Mouse (Mus musculus) heart, embryonic 12.5 days (tissue): ENCODE measurements around the gene Cma1. TPM values are rescaled to one million over a fixed set of nuclear protein-coding genes. Genes with fewer than 3 reads are reported as not detected.
"Not testable (repeated sequence)": the region's sequence is repeated elsewhere in the genome, so short reads cannot be mapped to it uniquely, and the experiment has no call there.

ENCODE experiments used
- ATAC-seq: fragments of 200-750 bp; cut with Nextera tagmentation; 2 replicates; pipeline ENCODE4 v1.8.0; 2017; ENCODE audit warnings: moderate TSS enrichment, moderate library complexity; ENCODE audit not compliant: insufficient number of reproducible peaks, low FRiP score
- H3K27ac ChIP-seq: fragments of 300-500 bp; sonication (generic); 2 replicates; pipeline ENCODE4 v1.5.1; 2016; ENCODE audit warnings: mild to moderate bottlenecking, moderate library complexity; ENCODE audit not compliant: poor library complexity, severe bottlenecking
- H3K27me3 ChIP-seq: fragments of 300-500 bp; sonication (generic); replicated peaks from 2 replicates; pipeline ENCODE4 v1.6.1; 2016; ENCODE audit warnings: mild to moderate bottlenecking, moderate library complexity
- H3K36me3 ChIP-seq: fragments of 300-500 bp; sonication (generic); 2 replicates; pipeline ENCODE4 v1.6.1; 2016; ENCODE audit warnings: mild to moderate bottlenecking, moderate library complexity
- H3K4me1 ChIP-seq: fragments of 300-500 bp; sonication (generic); replicated peaks from 2 replicates; pipeline ENCODE4 v1.6.1; 2016; ENCODE audit warnings: mild to moderate bottlenecking
- H3K4me2 ChIP-seq: fragments of 300-500 bp; sonication (generic); 2 replicates; pipeline ENCODE4 v1.6.1; 2016; ENCODE audit warnings: mild to moderate bottlenecking, moderate library complexity
- H3K4me3 ChIP-seq: fragments of 300-500 bp; sonication (generic); 2 replicates; pipeline ENCODE4 v1.5.1; 2016; ENCODE audit warnings: mild to moderate bottlenecking
- H3K9ac ChIP-seq: fragments of 300-500 bp; sonication (generic); 2 replicates; pipeline ENCODE4 v1.6.1; 2016; ENCODE audit warnings: mild to moderate bottlenecking, moderate library complexity
- H3K9me3 ChIP-seq: fragments of 300-500 bp; sonication (generic); replicated peaks from 2 replicates; pipeline ENCODE4 v1.6.1; 2016; ENCODE audit warnings: mild to moderate bottlenecking, moderate library complexity
- WGBS: fragments of 180-500 bp; shearing (Covaris S2); methylation state at CpG from one replicate; pipeline ENCODE4 v1.1.7; 2016; 5-methylcytosine and 5-hydroxymethylcytosine counted together
- polyA plus RNA-seq: library from polyadenylated mRNA; unstranded; fragments of >200 nt; fragmentation: Nextera tagmentation; extraction: Ambion mirVana; gene quantifications from 2 replicates; pipeline ENCODE4 v1.2.1, GENCODE M21; 2016

Gene Cma1
- not detected in 2 replicates for polyA plus RNA-seq

DNA sequence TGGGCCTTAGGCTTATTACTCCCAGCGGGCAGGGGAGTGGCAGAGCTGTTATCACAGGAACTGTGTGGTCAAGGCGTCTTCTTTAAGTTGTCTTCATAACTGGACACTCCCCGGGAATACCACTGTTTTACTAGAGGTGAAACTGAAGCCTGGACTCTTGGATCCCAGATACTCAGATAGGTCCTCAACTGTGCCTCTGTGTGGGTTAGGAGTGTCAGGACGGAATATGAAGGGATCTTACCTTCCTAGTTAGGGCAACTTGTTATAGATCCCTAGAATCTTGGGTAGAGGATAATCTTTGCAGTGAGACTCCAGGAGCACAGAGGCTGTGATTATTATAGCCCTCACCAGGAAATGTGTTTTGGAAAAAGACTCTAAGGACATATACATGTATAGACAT is at the start of gene Cma1:
TSS of gene Cma1 (minus strand) at position 101 of the 400 bp plus-strand sequence.
- no peak within 1 kb of the TSS for H3K4me3 ChIP-seq
- no peak within 1 kb of the TSS for H3K4me2 ChIP-seq
- H3K27ac ChIP-seq = no peak within 1 kb of the TSS
- no peak within 1 kb of the TSS for H3K9ac ChIP-seq
- ATAC-seq = no peak
- H3K4me1 ChIP-seq = peaks cover 30% of the 10 kb centered on the region
- H3K36me3 ChIP-seq = no peaks in the 10 kb centered on the region
- H3K27me3 ChIP-seq = no peaks in the 10 kb centered on the region
- 68% methylated on average over 4 of the region's 4 CpGs for WGBS
- H3K9me3 ChIP-seq = no peaks in the 10 kb centered on the region

DNA sequence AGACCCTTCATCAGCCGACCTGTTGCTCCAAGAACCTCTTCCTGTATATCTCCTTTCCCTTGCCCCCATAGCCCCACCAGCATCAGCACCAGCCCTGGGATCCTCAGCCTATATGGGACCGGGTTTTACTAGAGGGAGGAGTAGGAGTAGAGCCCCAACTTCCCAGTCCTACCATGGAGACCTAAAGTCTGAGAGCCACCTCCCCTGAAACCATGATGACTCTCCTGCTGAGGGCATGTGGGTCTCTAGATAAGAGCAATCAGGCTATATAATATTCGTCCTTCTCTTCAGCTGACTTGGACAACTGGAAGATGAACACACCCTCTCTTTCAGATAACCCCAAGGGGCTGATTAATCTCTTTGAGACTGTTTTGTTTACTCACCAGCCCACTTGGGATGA is 43.0 kb upstream of the Cma1 start:
- H3K9me3 ChIP-seq, ATAC-seq, H3K4me2 ChIP-seq, H3K4me3 ChIP-seq, H3K36me3 ChIP-seq, H3K4me1 ChIP-seq, H3K27ac ChIP-seq, H3K27me3 ChIP-seq, H3K9ac ChIP-seq: not testable (repeated sequence)
- 73% methylated on average over 2 of the region's 3 CpGs for WGBS

DNA sequence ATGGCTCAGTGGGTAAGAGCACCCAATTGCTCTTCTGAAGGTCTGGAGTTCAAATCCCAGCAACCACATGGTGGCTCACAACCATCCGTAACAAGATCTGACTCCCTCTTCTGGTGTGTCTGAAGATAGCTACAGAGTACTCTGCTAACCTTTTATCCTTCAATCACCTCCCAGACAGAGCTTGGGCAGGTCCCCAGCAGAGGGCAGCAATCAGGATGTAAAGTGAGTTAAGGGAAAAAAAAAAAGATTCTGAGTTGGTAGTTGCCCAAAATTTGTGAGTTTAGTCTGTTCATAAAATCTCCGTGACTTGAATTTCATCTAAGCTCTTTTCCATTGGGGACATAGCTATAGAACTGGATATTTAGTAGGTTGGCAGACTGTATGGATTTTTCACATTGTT is 19.4 kb upstream of the Cma1 start:
- not testable (repeated sequence) for H3K9ac ChIP-seq, H3K4me2 ChIP-seq, H3K27ac ChIP-seq, H3K4me1 ChIP-seq, ATAC-seq, H3K9me3 ChIP-seq, H3K27me3 ChIP-seq, H3K4me3 ChIP-seq, H3K36me3 ChIP-seq
- 48% methylated on average over 2 of the region's 2 CpGs for WGBS

DNA sequence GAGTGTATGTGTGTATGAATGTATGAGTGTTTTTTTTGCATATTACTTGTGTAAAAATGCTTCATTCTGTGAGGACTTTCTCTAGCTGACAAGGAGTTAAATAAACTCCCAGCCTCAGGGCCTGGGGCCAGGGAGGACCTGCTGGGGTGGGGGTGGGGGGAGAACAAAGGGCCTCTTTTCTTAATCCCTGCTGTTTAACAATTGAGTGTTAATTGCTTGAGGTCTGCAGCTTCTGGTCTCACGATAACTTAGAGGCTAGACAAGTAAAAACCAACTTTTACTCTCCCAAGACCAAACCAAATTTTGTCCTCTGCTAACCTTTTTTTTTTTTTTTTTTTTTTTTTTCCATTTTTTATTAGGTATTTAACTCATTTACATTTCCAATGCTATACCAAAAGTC is 18.8 kb upstream of the Cma1 start:
- no peak for ATAC-seq
- Histone ChIP-seq H3K27ac (no peak overlapping the region), H3K4me2 (no peak overlapping the region), H3K9ac (no peak overlapping the region), H3K4me1 (no peaks in the 10 kb centered on the region), H3K36me3 (no peaks in the 10 kb centered on the region), H3K4me3 (no peak overlapping the region), H3K27me3 (no peaks in the 10 kb centered on the region), H3K9me3 (no peaks in the 10 kb centered on the region)
- 14% methylated on average over 1 of the region's 1 CpGs for WGBS

DNA sequence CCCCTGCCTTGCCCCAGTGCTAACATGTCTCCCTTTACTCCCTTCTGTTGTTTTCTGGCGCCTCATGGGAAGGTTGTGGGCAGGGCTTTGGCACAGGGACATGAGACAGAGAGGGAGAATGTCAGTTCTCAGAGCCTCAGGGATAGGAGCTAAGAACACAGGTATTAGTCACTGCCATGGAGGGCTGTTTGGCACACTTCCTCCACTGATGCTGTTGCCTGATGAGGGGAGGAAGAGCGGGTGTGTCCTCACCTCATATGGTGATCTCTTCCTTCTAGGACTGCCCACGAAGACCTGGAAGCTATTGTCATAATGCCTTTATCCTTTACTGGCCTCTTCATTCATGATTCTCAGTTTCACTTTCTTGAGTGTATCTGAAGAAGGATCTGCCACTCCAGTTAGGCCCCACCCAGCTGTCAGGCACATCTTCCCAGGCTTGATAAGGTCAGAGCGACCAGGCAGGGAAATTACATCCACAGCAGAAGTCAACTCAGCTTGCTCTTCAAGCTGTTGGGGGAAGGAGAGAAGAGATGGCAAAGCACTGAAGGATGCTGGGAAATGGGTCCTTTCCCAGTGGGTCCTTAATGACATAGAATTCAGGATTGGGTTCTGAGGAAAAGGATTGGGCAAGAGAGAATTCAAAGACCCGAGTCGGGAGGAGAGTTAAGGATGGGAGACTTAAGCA is 6.0 kb upstream of the Cma1 start, which contains the start of gene Cma2:
TSS of gene Cma2 (plus strand) at position 635 of the 685 bp plus-strand sequence.
- no peak for ATAC-seq
- Histone ChIP-seq H3K9ac (no peak within 1 kb of the TSS), H3K36me3 (no peaks in the 10 kb centered on the region), H3K27ac (no peak within 1 kb of the TSS), H3K4me3 (no peak within 1 kb of the TSS), H3K4me1 (peaks cover 18% of the 10 kb centered on the region), H3K9me3 (no peaks in the 10 kb centered on the region), H3K27me3 (no peaks in the 10 kb centered on the region), H3K4me2 (no peak within 1 kb of the TSS)
- WGBS = 70% methylated on average over 6 of the region's 6 CpGs

DNA sequence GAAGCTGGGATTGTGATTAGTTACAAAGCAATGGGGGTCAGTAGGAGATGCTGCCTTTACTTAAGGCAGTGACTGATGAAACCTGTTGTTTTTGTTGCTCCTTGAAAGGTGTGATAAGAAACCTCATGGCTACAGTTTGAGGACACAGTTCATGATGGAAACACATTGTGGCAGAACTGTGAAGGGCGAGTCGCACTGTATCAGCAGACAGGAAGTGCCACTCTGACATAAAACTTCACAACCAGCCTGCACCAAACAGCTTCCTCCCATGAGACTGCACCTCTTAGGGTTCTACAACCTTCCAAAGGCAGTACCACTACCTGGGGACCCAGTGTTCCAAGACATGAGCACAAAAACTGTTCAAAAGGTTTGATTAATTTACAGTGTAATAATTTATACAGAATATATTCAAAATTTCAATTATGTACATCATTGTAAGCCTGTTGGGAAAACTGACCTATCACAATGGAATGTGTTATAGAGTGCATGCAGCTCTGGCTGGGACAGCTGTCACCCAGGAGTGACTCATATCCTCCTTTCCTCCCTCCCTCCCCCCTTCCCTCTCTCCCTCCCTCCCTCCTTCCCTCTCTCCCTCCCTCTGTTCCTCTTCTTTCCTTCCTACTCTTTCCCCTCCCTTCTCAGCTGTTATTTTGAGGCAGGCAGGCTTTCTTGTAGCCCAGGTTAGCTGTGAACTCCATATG is 1.9 kb upstream of the Cma1 start:
- H3K36me3 ChIP-seq = no peaks in the 10 kb centered on the region
- peak overlapping the region; percentile 79 for H3K27ac ChIP-seq
- H3K9ac ChIP-seq = no peak overlapping the region
- H3K27me3 ChIP-seq = no peaks in the 10 kb centered on the region
- no peak overlapping the region for H3K4me3 ChIP-seq
- H3K9me3 ChIP-seq = no peaks in the 10 kb centered on the region
- 28% methylated on average over 2 of the region's 2 CpGs for WGBS
- peaks cover 30% of the 10 kb centered on the region for H3K4me1 ChIP-seq
- H3K4me2 ChIP-seq = no peak overlapping the region
- ATAC-seq = peak; percentile 60; the same call in 1 of the 2 replicates

DNA sequence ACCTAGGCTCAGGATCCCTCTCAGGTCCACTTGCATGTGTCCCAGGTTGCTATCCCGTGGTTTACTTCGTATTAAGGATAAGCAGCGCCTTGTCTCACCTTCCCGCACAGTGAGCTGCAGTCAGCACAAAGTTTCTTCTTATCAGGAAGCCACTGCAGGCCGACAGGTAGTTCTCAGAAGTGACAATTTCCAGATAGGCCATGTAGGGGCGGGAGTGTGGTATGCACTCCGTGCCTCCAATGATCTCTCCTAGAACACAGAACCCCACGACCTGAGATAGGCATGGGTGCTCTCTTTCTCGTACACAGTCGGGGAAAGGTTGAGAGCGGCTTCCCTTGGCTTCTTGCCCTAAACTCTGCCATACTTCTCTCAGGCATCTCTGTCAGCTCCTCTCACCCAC is 874 bp downstream of the Cma1 start:
- 34% methylated on average over 11 of the region's 11 CpGs for WGBS
- Histone ChIP-seq H3K4me1 (peaks cover 30% of the 10 kb centered on the region), H3K36me3 (no peaks in the 10 kb centered on the region), H3K27me3 (no peaks in the 10 kb centered on the region), H3K9ac (no peak overlapping the region), H3K9me3 (no peaks in the 10 kb centered on the region), H3K4me3 (no peak overlapping the region), H3K27ac (no peak overlapping the region), H3K4me2 (no peak overlapping the region)
- no peak for ATAC-seq

DNA sequence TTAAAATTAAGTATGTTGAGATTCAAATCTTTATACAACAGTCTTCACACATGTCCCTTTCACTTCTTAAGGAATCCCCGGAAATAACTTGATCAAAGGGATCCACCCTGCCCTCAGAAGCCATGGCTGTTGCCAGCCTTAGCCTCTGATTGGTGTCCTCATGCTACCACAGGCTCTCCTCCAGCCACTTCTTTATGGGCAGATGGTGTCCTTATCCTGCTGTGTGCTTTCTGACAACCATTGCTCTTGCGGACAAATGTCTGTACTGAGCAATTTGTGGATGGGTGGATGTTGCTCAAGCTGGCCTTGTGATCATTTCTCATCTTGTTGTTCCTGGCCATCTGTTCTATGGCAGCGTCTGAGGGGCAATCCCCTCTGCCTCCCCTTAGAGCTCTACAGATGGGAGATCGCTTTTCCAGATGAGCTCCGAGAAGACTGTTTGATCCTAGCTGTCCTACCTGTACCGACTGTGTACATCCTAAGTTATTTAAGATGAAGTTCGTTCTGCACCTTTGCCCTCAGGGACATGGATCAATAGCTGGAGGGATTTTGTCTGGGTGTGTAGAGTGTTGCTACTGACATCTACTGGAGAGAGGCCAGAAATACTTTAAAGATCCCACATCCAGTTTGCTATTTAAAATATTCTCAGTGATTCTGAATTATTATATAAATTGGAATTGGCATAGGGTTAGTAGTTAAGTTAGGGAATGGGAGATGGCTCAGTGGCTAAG is 4.2 kb downstream of the Cma1 start:
- Histone ChIP-seq H3K4me3 (no peak overlapping the region), H3K9me3 (no peaks in the 10 kb centered on the region), H3K4me2 (no peak overlapping the region), H3K27ac (no peak overlapping the region), H3K4me1 (peaks cover 12% of the 10 kb centered on the region), H3K27me3 (no peaks in the 10 kb centered on the region), H3K9ac (no peak overlapping the region), H3K36me3 (no peaks in the 10 kb centered on the region)
- WGBS = 44% methylated on average over 7 of the region's 7 CpGs
- no peak for ATAC-seq

DNA sequence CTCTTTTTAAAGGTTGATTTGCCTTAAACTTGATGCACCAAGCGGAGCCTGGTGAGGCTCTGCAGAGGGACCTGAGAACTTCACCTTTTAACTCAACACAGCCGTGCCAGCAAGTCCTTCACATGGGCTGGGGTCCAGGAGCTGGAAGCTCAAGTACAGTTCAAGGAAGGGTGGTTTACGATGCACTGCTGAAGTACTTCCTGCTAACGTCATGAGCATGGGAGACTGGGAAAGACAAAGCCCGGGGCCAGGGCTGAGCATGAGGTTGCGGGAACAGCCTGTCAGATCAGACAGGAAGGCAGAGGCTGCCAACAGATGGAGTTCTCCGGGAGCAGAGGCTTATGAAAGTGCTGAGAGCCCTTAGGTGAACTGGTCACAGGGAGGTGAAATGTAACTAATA is 10.9 kb downstream of the Cma1 start:
- 0 out of 2 replicates have a peak, but pooled peaks cover 6% of the 10 kb centered on the region for H3K4me1 ChIP-seq
- H3K36me3 ChIP-seq = no peaks in the 10 kb centered on the region
- H3K9me3 ChIP-seq = 0 out of 2 replicates have a peak, but pooled peaks cover 6% of the 10 kb centered on the region
- no peak overlapping the region for H3K4me2 ChIP-seq
- H3K4me3 ChIP-seq = no peak overlapping the region
- ATAC-seq = peak; percentile 53
- H3K27ac ChIP-seq = no peak overlapping the region
- no peak overlapping the region for H3K9ac ChIP-seq
- H3K27me3 ChIP-seq = no peaks in the 10 kb centered on the region
- WGBS = 29% methylated on average over 7 of the region's 7 CpGs

DNA sequence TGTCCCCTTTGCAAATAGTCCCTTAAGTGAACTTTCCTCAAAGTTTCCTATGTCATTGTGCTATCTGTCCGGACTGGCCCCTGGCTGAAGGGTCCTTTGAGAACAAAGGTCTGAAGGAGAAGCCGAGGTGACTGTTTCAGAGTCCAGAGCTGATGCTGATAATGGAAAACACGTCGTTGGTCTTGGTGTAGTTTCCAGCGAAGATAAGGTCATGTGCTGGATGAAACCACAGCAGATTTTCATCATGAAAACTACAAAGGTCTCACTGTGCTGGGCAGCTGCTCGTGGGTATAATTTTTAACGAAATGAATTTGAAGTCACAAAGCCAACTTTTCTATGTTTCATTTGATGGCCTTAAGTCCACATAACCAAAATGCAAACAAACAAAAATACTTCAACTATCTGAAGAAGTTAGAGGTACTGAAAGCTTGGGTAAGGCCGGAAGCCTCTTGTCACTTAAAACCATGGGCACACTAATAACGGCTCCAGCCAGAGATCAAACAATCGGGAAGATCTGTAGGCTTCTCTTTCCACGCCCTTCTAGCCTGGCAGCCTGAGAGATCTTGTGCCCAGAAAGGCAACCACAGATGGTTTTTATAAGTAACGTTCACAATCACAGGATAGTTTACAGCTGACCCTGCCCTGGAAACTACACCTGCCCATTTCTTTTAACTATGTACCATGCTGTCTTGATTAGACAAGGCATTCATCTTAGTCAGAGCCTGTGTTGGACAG is 15.0 kb downstream of the Cma1 start:
- Histone ChIP-seq H3K9ac (no peak overlapping the region), H3K4me1 (0 out of 2 replicates have a peak, but pooled peaks cover 6% of the 10 kb centered on the region), H3K9me3 (0 out of 2 replicates have a peak, but pooled peaks cover 6% of the 10 kb centered on the region), H3K27me3 (no peaks in the 10 kb centered on the region), H3K4me2 (no peak overlapping the region), H3K36me3 (no peaks in the 10 kb centered on the region), H3K4me3 (no peak overlapping the region), H3K27ac (no peak overlapping the region)
- ATAC-seq = no peak
- WGBS = 43% methylated on average over 12 of the region's 12 CpGs
